Mouse (Mus musculus) hindbrain, embryonic 11.5 days (tissue): ENCODE results near the gene Zbtb20. TPM values are rescaled to one million over a fixed set of nuclear protein-coding genes. Genes with fewer than 3 reads are reported as not detected.

Source experiments
- ATAC-seq: fragments of 200-750 bp; cut with Nextera tagmentation; 2 replicates; pipeline ENCODE4 v1.8.0; 2017; ENCODE audit warnings: mild to moderate bottlenecking, moderate TSS enrichment, moderate library complexity; ENCODE audit not compliant: low FRiP score
- DNase-seq: peaks from one replicate; pipeline ENCODE4 v3.0.0-alpha.2; 2015; ENCODE audit warnings: low spot score
- H3K27ac ChIP-seq: fragments of 300-500 bp; sonication (generic); 2 replicates; pipeline ENCODE4 v1.5.1; 2014; ENCODE audit warnings: mild to moderate bottlenecking, low read depth, low read length
- H3K27me3 ChIP-seq: fragments of 300-500 bp; sonication (generic); 2 replicates; pipeline ENCODE4 v1.6.1; 2014; ENCODE audit warnings: mild to moderate bottlenecking, low read length, moderate library complexity, mixed read lengths; ENCODE audit not compliant: control insufficient read depth, insufficient read depth
- H3K36me3 ChIP-seq: fragments of 300-500 bp; sonication (generic); 2 replicates; pipeline ENCODE4 v1.6.1; 2014; ENCODE audit warnings: mild to moderate bottlenecking, low read length, moderate library complexity, mixed read lengths; ENCODE audit not compliant: control insufficient read depth, insufficient read depth
- H3K4me1 ChIP-seq: fragments of 300-500 bp; sonication (generic); replicated peaks from 2 replicates; pipeline ENCODE4 v1.6.1; 2014; ENCODE audit warnings: low read length, mixed read lengths; ENCODE audit not compliant: control insufficient read depth, insufficient read depth
- H3K4me2 ChIP-seq: fragments of 300-500 bp; sonication (generic); replicated peaks from 2 replicates; pipeline ENCODE4 v1.6.1; 2014; ENCODE audit warnings: mild to moderate bottlenecking, low read depth, low read length
- H3K4me3 ChIP-seq: fragments of 300-500 bp; sonication (generic); 2 replicates; pipeline ENCODE4 v1.5.1; 2014; ENCODE audit warnings: low read depth, low read length
- H3K9ac ChIP-seq: fragments of 300-500 bp; sonication (generic); 2 replicates; pipeline ENCODE4 v1.6.1; 2014; ENCODE audit warnings: low read depth, low read length
- H3K9me3 ChIP-seq: fragments of 300-500 bp; sonication (generic); 2 replicates; pipeline ENCODE4 v1.6.1; 2016; ENCODE audit warnings: low read length; ENCODE audit not compliant: control insufficient read depth
- WGBS: fragments of 180-500 bp; shearing (Covaris S2); extraction: QIAGEN DNeasy Blood & Tissue Kit; methylation state at CpG from one replicate; pipeline ENCODE4 v1.1.7; 2014; 5-methylcytosine and 5-hydroxymethylcytosine counted together
- polyA plus RNA-seq: library from polyadenylated mRNA; unstranded; fragments of >200 nt; fragmentation: Nextera tagmentation; extraction: Ambion mirVana; gene quantifications from 2 replicates; pipeline ENCODE4 v1.2.1, GENCODE M21; 2014

Gene Zbtb20
- polyA plus RNA-seq, 1 experiment from 2014 or later: 64.1 TPM

- Histone ChIP-seq H3K27me3 (no peaks in the 10 kb centered on the region), H3K27ac (no peak overlapping the region), H3K9me3 (no peaks in the 10 kb centered on the region), H3K4me1 (no peaks in the 10 kb centered on the region), H3K36me3 (no peaks in the 10 kb centered on the region), H3K9ac (no peak overlapping the region), H3K4me2 (no peak overlapping the region), H3K4me3 (no peak overlapping the region)
- WGBS: 65% methylated on average over 4 of the region's 4 CpGs
- ATAC-seq: no peak
- DNase-seq: peak; percentile 10
Observed at GRCm38 (mm10) chr16:43221313-43221712, 345.6 kb downstream of the Zbtb20 start.

- Histone ChIP-seq H3K4me1 (no peaks in the 10 kb centered on the region), H3K36me3 (no peaks in the 10 kb centered on the region), H3K27ac (no peak overlapping the region), H3K4me2 (no peak overlapping the region), H3K9me3 (no peaks in the 10 kb centered on the region), H3K27me3 (no peaks in the 10 kb centered on the region), H3K4me3 (no peak overlapping the region), H3K9ac (no peak overlapping the region)
- DNase-seq: no peak
- no peak for ATAC-seq
- WGBS: 61% methylated on average over 4 of the region's 4 CpGs
Observed at GRCm38 (mm10) chr16:43230253-43230652, 354.6 kb downstream of the Zbtb20 start.

GRCm38 (mm10) chr16:43234249-43234648, 358.6 kb downstream of the Zbtb20 start:
- Histone ChIP-seq H3K9me3 (no peaks in the 10 kb centered on the region), H3K27me3 (no peaks in the 10 kb centered on the region), H3K27ac (no peak overlapping the region), H3K9ac (no peak overlapping the region), H3K36me3 (no peaks in the 10 kb centered on the region), H3K4me3 (no peak overlapping the region), H3K4me1 (no peaks in the 10 kb centered on the region), H3K4me2 (no peak overlapping the region)
- DNase-seq (no peak), ATAC-seq (no peak)

GRCm38 (mm10) chr16:43235317-43235716, 359.6 kb downstream of the Zbtb20 start:
- H3K9me3 ChIP-seq: no peaks in the 10 kb centered on the region
- H3K27ac ChIP-seq: no peak overlapping the region
- no peaks in the 10 kb centered on the region for H3K27me3 ChIP-seq
- DNase-seq (no peak), ATAC-seq (no peak)
- H3K36me3 ChIP-seq: no peaks in the 10 kb centered on the region
- no peaks in the 10 kb centered on the region for H3K4me1 ChIP-seq
- no peak overlapping the region for H3K4me3 ChIP-seq
- WGBS: 82% methylated on average over 7 of the region's 7 CpGs
- H3K9ac ChIP-seq: no peak overlapping the region
- no peak overlapping the region for H3K4me2 ChIP-seq

GRCm38 (mm10) chr16:43235721-43236159, 360.1 kb downstream of the Zbtb20 start:
- H3K9me3 ChIP-seq: no peaks in the 10 kb centered on the region
- no peaks in the 10 kb centered on the region for H3K27me3 ChIP-seq
- DNase-seq: no peak
- H3K4me1 ChIP-seq: no peaks in the 10 kb centered on the region
- H3K27ac ChIP-seq: no peak overlapping the region
- 72% methylated on average over 8 of the region's 8 CpGs for WGBS
- ATAC-seq: no peak
- H3K4me3 ChIP-seq: no peak overlapping the region
- H3K36me3 ChIP-seq: no peaks in the 10 kb centered on the region
- H3K9ac ChIP-seq: no peak overlapping the region
- H3K4me2 ChIP-seq: no peak overlapping the region

GRCm38 (mm10) chr16:43237551-43237950, 361.9 kb downstream of the Zbtb20 start:
- Histone ChIP-seq H3K4me1 (no peaks in the 10 kb centered on the region), H3K4me3 (no peak overlapping the region), H3K27ac (no peak overlapping the region), H3K36me3 (no peaks in the 10 kb centered on the region), H3K9me3 (no peaks in the 10 kb centered on the region), H3K4me2 (no peak overlapping the region), H3K9ac (no peak overlapping the region), H3K27me3 (no peaks in the 10 kb centered on the region)
- WGBS: 80% methylated on average over 2 of the region's 2 CpGs
- DNase-seq (no peak), ATAC-seq (no peak)

- no peak overlapping the region for H3K4me2 ChIP-seq
- 69% methylated on average over 5 of the region's 5 CpGs for WGBS
- no peak for DNase-seq
- no peaks in the 10 kb centered on the region for H3K9me3 ChIP-seq
- no peaks in the 10 kb centered on the region for H3K27me3 ChIP-seq
- no peak for ATAC-seq
- H3K36me3 ChIP-seq: no peaks in the 10 kb centered on the region
- H3K27ac ChIP-seq: no peak overlapping the region
- no peaks in the 10 kb centered on the region for H3K4me1 ChIP-seq
- no peak overlapping the region for H3K9ac ChIP-seq
- no peak overlapping the region for H3K4me3 ChIP-seq
Observed at GRCm38 (mm10) chr16:43247026-43247425, 371.3 kb downstream of the Zbtb20 start.

GRCm38 (mm10) chr16:43253077-43253476, 377.4 kb downstream of the Zbtb20 start:
- DNase-seq: no peak
- no peak overlapping the region for H3K4me2 ChIP-seq
- no peak overlapping the region for H3K27ac ChIP-seq
- no peaks in the 10 kb centered on the region for H3K9me3 ChIP-seq
- H3K9ac ChIP-seq: no peak overlapping the region
- no peaks in the 10 kb centered on the region for H3K27me3 ChIP-seq
- no peaks in the 10 kb centered on the region for H3K4me1 ChIP-seq
- 46% methylated on average over 2 of the region's 2 CpGs for WGBS
- H3K36me3 ChIP-seq: no peaks in the 10 kb centered on the region
- ATAC-seq: no peak
- H3K4me3 ChIP-seq: no peak overlapping the region

- Histone ChIP-seq H3K27me3 (no peaks in the 10 kb centered on the region), H3K9ac (no peak overlapping the region), H3K4me1 (no peaks in the 10 kb centered on the region), H3K9me3 (no peaks in the 10 kb centered on the region), H3K27ac (no peak overlapping the region), H3K4me3 (no peak overlapping the region), H3K36me3 (no peaks in the 10 kb centered on the region), H3K4me2 (no peak overlapping the region)
- 83% methylated on average over 4 of the region's 4 CpGs for WGBS
- DNase-seq (no peak), ATAC-seq (no peak)
Observed at GRCm38 (mm10) chr16:43253746-43254145, 378.1 kb downstream of the Zbtb20 start.
